Mouse (Mus musculus) T-helper 2 cell (primary cell): ENCODE measurements around the gene Pgrmc1.

ENCODE experiments used
- in situ Hi-C: fragments of 300-600 bp; cut with MboI, MseI; formaldehyde crosslinking; loops from one replicate; pipeline ENCODE4 v1.15.1; 2025; ENCODE audit warnings: high pct_unique_total_duplicates

Gene Pgrmc1

DNA sequence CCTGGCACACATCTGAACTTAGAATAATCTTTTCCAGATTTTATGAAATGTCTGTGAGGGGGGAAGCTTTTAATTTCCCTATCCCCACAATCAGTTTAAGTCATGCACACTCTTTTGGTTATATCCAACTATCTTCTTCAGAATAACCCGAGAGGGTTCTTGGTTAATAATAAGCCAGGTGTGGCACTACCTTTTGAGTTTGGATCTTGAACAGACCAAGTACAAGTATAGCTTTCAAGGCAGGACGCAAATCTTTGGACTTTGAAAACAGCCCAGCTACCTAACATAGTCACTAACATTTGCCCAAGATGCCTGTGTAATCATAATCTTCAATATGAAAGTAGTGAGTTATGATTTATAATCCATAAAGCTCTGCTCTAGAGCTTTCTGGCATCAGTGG is 4.9 kb downstream of the Pgrmc1 start:
- in situ Hi-C loops: no loop called here

DNA sequence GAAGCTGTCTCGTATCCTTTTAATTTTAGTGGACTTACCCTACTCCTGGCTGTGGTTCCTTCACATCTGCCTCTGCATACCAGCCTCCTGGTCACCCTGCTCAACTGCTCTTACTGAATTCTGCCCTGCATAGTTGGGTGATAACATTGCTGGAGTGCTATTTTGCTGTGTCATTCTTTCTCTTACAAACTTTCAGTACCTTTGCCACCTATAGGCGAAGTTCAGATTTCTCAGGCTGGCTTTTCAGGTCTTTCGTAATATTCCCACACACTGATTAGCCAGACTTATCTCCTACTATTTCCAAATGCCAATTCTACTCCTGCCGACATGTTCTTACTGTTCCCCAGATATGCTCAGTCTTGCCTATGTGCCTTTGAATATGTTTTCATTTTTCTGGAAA is 6.0 kb downstream of the Pgrmc1 start:
- in situ Hi-C loops: no loop called here

DNA sequence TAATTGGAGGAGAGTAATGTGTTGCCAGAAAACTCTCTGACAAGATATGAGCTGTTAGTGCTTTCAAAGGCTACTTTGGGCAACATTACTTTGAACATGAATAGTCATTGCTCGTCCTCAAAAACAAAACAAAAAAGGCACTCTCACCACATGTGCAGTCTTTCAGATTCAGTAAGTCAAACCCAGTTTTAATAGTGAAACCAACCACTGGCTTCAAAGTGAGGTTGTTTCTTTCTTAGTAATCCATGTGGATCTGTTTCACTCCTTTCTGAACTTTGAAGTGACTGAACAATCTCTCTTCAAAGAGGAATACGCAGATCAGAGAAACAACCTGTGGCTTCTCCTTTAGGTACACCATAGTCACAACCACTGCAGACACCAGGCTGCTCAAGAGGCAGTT is 11.1 kb downstream of the Pgrmc1 start:
- in situ Hi-C loops: no loop called here

DNA sequence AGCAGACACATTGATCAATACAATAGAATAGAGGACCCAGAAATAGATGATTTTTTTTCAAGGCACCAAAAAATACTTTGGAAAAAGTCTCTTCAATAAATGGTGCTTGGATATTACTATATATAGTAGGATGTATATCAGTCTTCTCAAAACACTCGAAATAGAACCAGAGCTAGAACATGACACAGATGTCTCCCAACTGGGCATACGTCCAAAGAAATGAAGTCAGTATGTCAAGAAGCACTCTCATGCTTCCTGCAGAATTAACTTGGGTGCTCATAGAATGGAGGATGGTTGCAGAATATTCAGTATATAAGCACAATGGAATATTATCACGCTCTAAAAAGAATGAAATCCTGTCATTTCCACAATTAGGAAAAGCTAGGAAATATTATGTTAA is 30.1 kb downstream of the Pgrmc1 start:
- in situ Hi-C loops: no loop called here

DNA sequence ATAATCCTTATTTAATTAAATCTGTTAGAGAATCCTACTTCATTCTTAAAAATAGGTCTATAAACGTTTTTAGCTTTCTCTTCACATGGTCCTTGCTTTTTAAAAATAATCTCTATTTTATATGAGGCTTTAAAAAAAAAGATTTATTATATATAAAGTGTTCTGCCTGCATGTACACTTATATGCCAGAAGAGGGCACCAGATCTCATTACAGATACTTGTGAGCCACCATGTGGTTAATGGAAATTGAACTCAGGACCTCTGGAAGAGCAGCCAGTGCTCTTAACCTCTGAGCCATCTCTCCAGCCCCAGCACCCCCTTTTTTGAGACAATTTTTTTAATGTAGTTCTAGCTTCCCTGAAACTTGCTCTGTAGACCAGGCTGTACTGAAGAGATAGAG is 32.8 kb downstream of the Pgrmc1 start:
- in situ Hi-C loops: no loop called here

DNA sequence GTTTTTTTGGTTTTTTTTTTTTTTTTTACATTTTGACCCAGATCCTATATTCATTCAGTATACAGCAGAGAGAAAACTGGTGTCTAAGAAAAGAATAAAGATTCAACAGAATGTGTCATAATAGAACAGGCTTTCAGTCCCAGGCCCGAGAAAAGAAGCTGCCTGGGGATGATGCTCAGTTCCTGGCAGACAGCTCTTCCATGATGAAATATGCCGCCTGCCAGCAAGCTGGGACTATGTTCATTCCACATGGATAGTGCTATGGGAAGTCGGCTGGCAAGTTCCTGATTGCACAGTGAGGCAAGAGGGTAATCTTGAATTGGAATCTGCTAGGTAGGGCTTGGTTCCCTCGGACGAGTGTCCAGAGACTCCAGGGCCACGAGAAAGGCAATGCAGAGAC is 42.0 kb downstream of the Pgrmc1 start:
- in situ Hi-C loops: no loop called here

DNA sequence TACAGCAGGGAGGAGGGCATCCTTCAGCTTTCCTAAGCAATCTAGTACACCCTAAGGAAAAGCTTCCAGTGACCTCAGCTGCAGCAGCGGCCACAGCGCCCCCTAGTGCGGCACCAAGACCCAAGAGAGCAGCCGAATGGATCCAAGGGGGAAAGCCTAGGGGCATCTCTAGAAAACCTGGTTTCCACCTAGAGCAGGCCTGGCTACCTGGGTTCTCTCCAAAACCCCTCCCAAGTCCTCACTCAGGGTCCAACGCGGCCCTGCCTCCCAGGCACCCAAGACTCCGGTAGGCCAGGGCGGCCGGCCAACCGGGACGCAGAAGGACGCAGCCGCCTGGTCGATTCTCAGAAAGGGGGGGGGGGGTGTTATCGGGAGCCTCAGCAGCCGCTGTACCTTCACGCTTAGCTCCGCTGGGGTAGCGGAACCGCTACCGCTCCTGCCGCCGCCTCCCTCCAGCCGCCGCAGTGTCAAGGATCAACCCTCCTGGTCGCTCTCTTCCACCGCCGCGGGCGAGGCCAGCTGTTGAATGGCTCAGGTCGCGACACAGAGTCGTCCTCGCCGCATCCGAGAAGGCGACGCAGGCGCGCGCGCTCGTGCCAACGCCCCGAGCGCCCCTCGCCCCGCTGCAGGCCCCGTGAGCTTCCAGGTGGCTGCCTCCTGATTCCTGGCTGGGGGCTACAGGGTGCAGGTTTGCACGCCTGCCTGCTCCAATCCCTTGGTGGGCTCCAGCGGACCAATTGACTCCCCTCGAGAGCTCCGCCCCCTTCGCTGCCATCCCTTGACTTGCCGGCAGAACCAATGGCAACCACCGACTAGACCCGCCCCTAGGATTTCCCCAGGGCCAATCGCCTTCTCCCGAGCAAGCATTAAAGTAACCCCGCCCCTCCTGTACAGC is 46.9 kb downstream of the Pgrmc1 start, which contains the start of gene Akap17b:
Gene Akap17b (minus strand): TSS at position 739 of the 895 bp plus-strand sequence.
- in situ Hi-C loops: no loop called here
